Mouse (Mus musculus) midbrain, embryonic 15.5 days (tissue): ENCODE data around the gene Sars. TPM values are rescaled to one million over a fixed set of nuclear protein-coding genes. Genes with fewer than 3 reads are reported as not detected.
A peak's percentile ranks its signal among the peaks of the same experiment; 100 is the strongest.

Experiments used
- ATAC-seq: fragments of 200-750 bp; cut with Nextera tagmentation; replicated peaks from 2 replicates; pipeline ENCODE4 v1.8.0; 2017; ENCODE audit warnings: moderate TSS enrichment
- H3K27ac ChIP-seq: fragments of 300-500 bp; sonication (generic); 2 replicates; pipeline ENCODE4 v1.5.1; 2015; ENCODE audit warnings: mild to moderate bottlenecking, inconsistent platforms
- H3K27me3 ChIP-seq: fragments of 300-500 bp; sonication (generic); replicated peaks from 2 replicates; pipeline ENCODE4 v1.6.1; 2015; ENCODE audit warnings: inconsistent platforms
- H3K36me3 ChIP-seq: fragments of 300-500 bp; sonication (generic); replicated peaks from 2 replicates; pipeline ENCODE4 v1.6.1; 2015; ENCODE audit warnings: inconsistent platforms
- H3K4me1 ChIP-seq: fragments of 300-500 bp; sonication (generic); 2 replicates; pipeline ENCODE4 v1.6.1; 2015; ENCODE audit warnings: inconsistent platforms
- H3K4me2 ChIP-seq: fragments of 300-500 bp; sonication (generic); 2 replicates; pipeline ENCODE4 v1.6.1; 2015; ENCODE audit warnings: inconsistent platforms, mild to moderate bottlenecking, moderate library complexity
- H3K4me3 ChIP-seq: fragments of 300-500 bp; sonication (generic); 2 replicates; pipeline ENCODE4 v1.5.1; 2015; ENCODE audit warnings: mild to moderate bottlenecking, inconsistent platforms
- H3K9ac ChIP-seq: fragments of 300-500 bp; sonication (generic); 2 replicates; pipeline ENCODE4 v1.6.1; 2015; ENCODE audit warnings: mild to moderate bottlenecking, inconsistent platforms
- H3K9me3 ChIP-seq: fragments of 300-500 bp; sonication (generic); 2 replicates; pipeline ENCODE4 v1.6.1; 2016; ENCODE audit warnings: inconsistent platforms
- WGBS: fragments of 180-500 bp; shearing (Covaris S2); methylation state at CpG from one replicate; pipeline ENCODE4 v1.1.7; 2015; ENCODE audit warnings: mixed read lengths; 5-methylcytosine and 5-hydroxymethylcytosine counted together
- polyA plus RNA-seq: library from polyadenylated mRNA; unstranded; fragments of >200 nt; fragmentation: Nextera tagmentation; extraction: Ambion mirVana; gene quantifications from 2 replicates; pipeline ENCODE4 v1.2.1, GENCODE M21; 2015

Gene Sars
- 209 and 212 TPM in 2 replicates for polyA plus RNA-seq

GRCm38 (mm10) chr3:108444698-108445365, at the start of gene Sars:
TSS of gene Sars (minus strand) at chr3:108445209.
- Histone ChIP-seq H3K36me3 (no peaks in the 10 kb centered on the region), H3K4me3 (peak within 1 kb of the TSS; percentile 71), H3K9ac (peak within 1 kb of the TSS; percentile 71), H3K4me2 (peak within 1 kb of the TSS; percentile 69), H3K27me3 (no peaks in the 10 kb centered on the region), H3K4me1 (peaks cover 43% of the 10 kb centered on the region), H3K27ac (peak within 1 kb of the TSS; percentile 88), H3K9me3 (no peaks in the 10 kb centered on the region)
- WGBS = under 1% methylated on average over 41 of the region's 41 CpGs
- ATAC-seq = peak; percentile 97

- Histone ChIP-seq H3K4me2 (no peak overlapping the region), H3K4me1 (no peaks in the 10 kb centered on the region), H3K36me3 (no peaks in the 10 kb centered on the region; the same call in 1 of the 2 replicates), H3K27me3 (no peaks in the 10 kb centered on the region), H3K9ac (no peak overlapping the region), H3K9me3 (no peaks in the 10 kb centered on the region), H3K4me3 (no peak overlapping the region), H3K27ac (no peak overlapping the region)
- ATAC-seq = no peak
- WGBS = 45% methylated on average over 3 of the region's 3 CpGs
Observed at GRCm38 (mm10) chr3:108489968-108490367, 45.0 kb upstream of the Sars start.

- no peaks in the 10 kb centered on the region for H3K4me1 ChIP-seq
- H3K4me3 ChIP-seq = no peak overlapping the region
- H3K9ac ChIP-seq = no peak overlapping the region
- H3K27me3 ChIP-seq = no peaks in the 10 kb centered on the region
- WGBS = 92% methylated on average over 4 of the region's 4 CpGs
- no peaks in the 10 kb centered on the region; the same call in 1 of the 2 replicates for H3K36me3 ChIP-seq
- H3K27ac ChIP-seq = no peak overlapping the region
- H3K4me2 ChIP-seq = no peak overlapping the region
- ATAC-seq = no peak
- no peaks in the 10 kb centered on the region for H3K9me3 ChIP-seq
Observed at GRCm38 (mm10) chr3:108484749-108485148, 39.7 kb upstream of the Sars start.

- Histone ChIP-seq H3K9me3 (no peaks in the 10 kb centered on the region), H3K36me3 (no peaks in the 10 kb centered on the region), H3K27me3 (no peaks in the 10 kb centered on the region), H3K27ac (no peak overlapping the region), H3K4me1 (no peaks in the 10 kb centered on the region), H3K4me2 (no peak overlapping the region), H3K4me3 (no peak overlapping the region), H3K9ac (no peak overlapping the region)
- 78% methylated on average over 4 of the region's 4 CpGs for WGBS
- no peak for ATAC-seq
Observed at GRCm38 (mm10) chr3:108478800-108479199, 33.8 kb upstream of the Sars start.

GRCm38 (mm10) chr3:108476761-108477619, 32.0 kb upstream of the Sars start:
- Histone ChIP-seq H3K4me3 (no peak overlapping the region), H3K4me1 (no peaks in the 10 kb centered on the region), H3K27ac (no peak overlapping the region), H3K27me3 (no peaks in the 10 kb centered on the region), H3K9me3 (no peaks in the 10 kb centered on the region), H3K4me2 (no peak overlapping the region), H3K36me3 (no peaks in the 10 kb centered on the region), H3K9ac (no peak overlapping the region)
- 71% methylated on average over 14 of the region's 14 CpGs for WGBS
- ATAC-seq = no peak

- WGBS = 88% methylated on average over 5 of the region's 5 CpGs
- Histone ChIP-seq H3K9me3 (no peaks in the 10 kb centered on the region), H3K4me2 (no peak overlapping the region), H3K4me1 (no peaks in the 10 kb centered on the region), H3K36me3 (no peaks in the 10 kb centered on the region), H3K27ac (no peak overlapping the region), H3K27me3 (no peaks in the 10 kb centered on the region), H3K4me3 (no peak overlapping the region), H3K9ac (no peak overlapping the region)
- ATAC-seq = no peak
Observed at GRCm38 (mm10) chr3:108475496-108475895, 30.5 kb upstream of the Sars start.

- Histone ChIP-seq H3K36me3 (no peaks in the 10 kb centered on the region), H3K27me3 (no peaks in the 10 kb centered on the region), H3K9ac (no peak overlapping the region), H3K4me3 (no peak overlapping the region), H3K9me3 (no peaks in the 10 kb centered on the region), H3K4me2 (no peak overlapping the region), H3K4me1 (no peaks in the 10 kb centered on the region), H3K27ac (no peak overlapping the region)
- no peak for ATAC-seq
- 96% methylated on average over 7 of the region's 7 CpGs for WGBS
Observed at GRCm38 (mm10) chr3:108474969-108475368, 30.0 kb upstream of the Sars start.

GRCm38 (mm10) chr3:108467760-108468159, 22.8 kb upstream of the Sars start:
- Histone ChIP-seq H3K4me3 (no peak overlapping the region), H3K27me3 (no peaks in the 10 kb centered on the region), H3K9me3 (no peaks in the 10 kb centered on the region), H3K9ac (no peak overlapping the region), H3K4me1 (no peaks in the 10 kb centered on the region), H3K27ac (no peak overlapping the region), H3K36me3 (no peaks in the 10 kb centered on the region), H3K4me2 (no peak overlapping the region)
- 83% methylated on average over 8 of the region's 8 CpGs for WGBS
- no peak for ATAC-seq

- Histone ChIP-seq H3K4me2 (no peak overlapping the region), H3K4me3 (no peak overlapping the region), H3K4me1 (no peaks in the 10 kb centered on the region), H3K9ac (no peak overlapping the region), H3K36me3 (no peaks in the 10 kb centered on the region), H3K27ac (no peak overlapping the region), H3K27me3 (no peaks in the 10 kb centered on the region), H3K9me3 (no peaks in the 10 kb centered on the region)
- no peak for ATAC-seq
- WGBS = 92% methylated on average over 6 of the region's 6 CpGs
Observed at GRCm38 (mm10) chr3:108466425-108466824, 21.4 kb upstream of the Sars start.

- no peak overlapping the region for H3K4me3 ChIP-seq
- no peak overlapping the region for H3K9ac ChIP-seq
- H3K4me1 ChIP-seq = no peaks in the 10 kb centered on the region
- no peak for ATAC-seq
- H3K9me3 ChIP-seq = no peaks in the 10 kb centered on the region
- WGBS = 42% methylated on average over 10 of the region's 10 CpGs
- H3K4me2 ChIP-seq = no peak overlapping the region
- no peaks in the 10 kb centered on the region for H3K36me3 ChIP-seq
- H3K27ac ChIP-seq = no peak overlapping the region
- no peaks in the 10 kb centered on the region for H3K27me3 ChIP-seq
Observed at GRCm38 (mm10) chr3:108458866-108459265, 13.9 kb upstream of the Sars start.

- no peak overlapping the region for H3K4me2 ChIP-seq
- no peaks in the 10 kb centered on the region for H3K36me3 ChIP-seq
Observed at GRCm38 (mm10) chr3:108458380-108458779, 13.4 kb upstream of the Sars start.

GRCm38 (mm10) chr3:108454172-108454571, 9.2 kb upstream of the Sars start:
- H3K36me3 ChIP-seq = no peaks in the 10 kb centered on the region
- no peak overlapping the region for H3K4me2 ChIP-seq
- no peaks in the 10 kb centered on the region for H3K27me3 ChIP-seq
- H3K4me3 ChIP-seq = no peak overlapping the region
- no peaks in the 10 kb centered on the region for H3K4me1 ChIP-seq
- H3K9me3 ChIP-seq = no peaks in the 10 kb centered on the region
- no peak overlapping the region for H3K9ac ChIP-seq
- 77% methylated on average over 1 of the region's 1 CpGs for whole genome bisulfite sequencing
- no peak overlapping the region for H3K27ac ChIP-seq
- ATAC-seq = no peak

More at GRCm38 (mm10) chr3:108458380-108458779, 13.4 kb upstream of the Sars start:
- ATAC-seq = no peak
- Histone ChIP-seq H3K27ac (no peak overlapping the region), H3K9ac (no peak overlapping the region), H3K4me3 (no peak overlapping the region), H3K9me3 (no peaks in the 10 kb centered on the region), H3K27me3 (no peaks in the 10 kb centered on the region), H3K4me1 (no peaks in the 10 kb centered on the region)
- WGBS = 57% methylated on average over 14 of the region's 14 CpGs
